Mouse (Mus musculus) hematopoietic stem cell, adult 5-6 weeks (primary cell): ENCODE data around the gene Prr5l. TPM values are rescaled to one million over a fixed set of nuclear protein-coding genes. Genes with fewer than 3 reads are reported as not detected.
A peak's percentile ranks its signal among the peaks of the same experiment; 100 is the strongest.

Experiments
- ATAC-seq, 2 experiments: fragments of 125-278 bp in 1 of 2; replicated peaks in 1 of 2; 2 replicates each; pipeline ENCODE4 v1.8.0; 2016 to 2017; ENCODE audit warnings: inconsistent platforms in 2 of 2, mild to moderate bottlenecking in 2 of 2, moderate number of reproducible peaks in 2 of 2, low read depth in 1 of 2, moderate TSS enrichment in 1 of 2; ENCODE audit not compliant: low FRiP score in 2 of 2, poor library complexity in 2 of 2, severe bottlenecking in 2 of 2, insufficient read depth in 1 of 2, low TSS enrichment in 1 of 2
- total RNA-seq: library from RNA; stranded (forward); fragments of 172-1452, 232-1000 nt; gene quantifications from 2 replicates; pipeline ENCODE4 v1.2.3, GENCODE M21; 2017

Gene Prr5l
- total RNA-seq, 1 experiment from 2014 or later, result 0.69 TPM

DNA sequence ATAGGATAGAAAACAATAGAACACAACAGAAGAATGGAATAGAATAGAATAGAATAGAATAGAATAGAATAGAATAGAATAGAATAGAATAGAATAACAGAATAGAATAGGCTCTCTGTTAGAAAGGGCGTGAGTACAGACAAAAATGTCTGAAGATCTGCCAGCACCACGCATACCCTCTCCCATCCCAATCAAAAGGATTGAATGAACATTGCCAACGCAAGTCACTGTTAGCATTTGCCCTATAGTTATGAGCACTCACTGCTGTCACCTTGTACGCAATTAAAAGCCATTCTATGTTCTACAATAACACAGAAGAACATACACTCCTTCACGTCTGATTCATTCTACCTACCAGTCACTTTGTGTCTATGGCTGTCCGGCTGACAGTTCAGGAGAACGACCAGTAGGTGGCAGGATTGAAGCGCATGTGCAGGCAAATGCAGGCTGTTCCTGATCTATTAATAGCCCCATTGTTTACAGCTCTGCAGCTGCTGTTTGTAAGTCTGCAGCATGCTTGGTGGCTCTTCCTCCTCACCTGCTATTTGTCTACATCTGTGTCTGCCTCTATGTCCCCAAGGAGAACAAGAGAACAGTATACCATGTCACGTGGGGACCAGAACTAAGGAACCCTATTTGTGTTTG lies 217.6 kb downstream of the Prr5l start:
- ATAC-seq, result peak; percentile 91 to 95

Other genes starting within 250 kb of the Prr5l start
- gene Rag1, start 233.5 kb downstream of the Prr5l start, total RNA-seq, result 1.1 and 3.1 TPM in 2 replicates
- 95.0 and 135 TPM in 2 replicates for gene B230118H07Rik, start 233.5 kb downstream of the Prr5l start, total RNA-seq
- gene Traf6, start 204.6 kb downstream of the Prr5l start, total RNA-seq, result 21.7 and 23.7 TPM in 2 replicates
- gene Commd9, start 3.2 kb upstream of the Prr5l start, total RNA-seq, result 22.1 and 29.5 TPM in 2 replicates